Mouse (Mus musculus) G1E (cell line): ENCODE measurements around the gene Ttc25.

Experiments used
- CTCF ChIP-seq: IDR thresholded peaks from 2 replicates; pipeline ENCODE4 v1.5.1; 2012; ENCODE audit warnings: low read depth, low read length, inconsistent platforms, mixed read lengths
- GATA2 ChIP-seq: IDR thresholded peaks from 2 replicates; pipeline ENCODE4 v1.6.1; 2012; ENCODE audit warnings: low read depth, low read length, inconsistent platforms, borderline replicate concordance
- TAL1 ChIP-seq: conservative IDR thresholded peaks from 2 replicates; pipeline ENCODE4 v1.6.1; 2012; ENCODE audit warnings: low read depth, low read length, inconsistent platforms, mixed read lengths

- TF ChIP-seq CTCF: no peak
- no peak for TF ChIP-seq GATA2
- no peak for TF ChIP-seq TAL1
These were observed 52.7 kb downstream of the Ttc25 start for GRCm38 (mm10) chr11:100598074-100598473.
